Mouse (Mus musculus) erythroblast, embryonic 14.5 days (primary cell): Measurements from ENCODE around the gene Pomc.

ENCODE experiments used
- GATA1 ChIP-seq: IDR thresholded peaks from 2 replicates; pipeline ENCODE4 v1.6.1; 2012; ENCODE audit warnings: low read length, inconsistent platforms, mixed read lengths
- TAL1 ChIP-seq: IDR thresholded peaks from 3 replicates; pipeline ENCODE4 v1.6.1; 2012; ENCODE audit warnings: low read length, inconsistent platforms, mixed read lengths

DNA sequence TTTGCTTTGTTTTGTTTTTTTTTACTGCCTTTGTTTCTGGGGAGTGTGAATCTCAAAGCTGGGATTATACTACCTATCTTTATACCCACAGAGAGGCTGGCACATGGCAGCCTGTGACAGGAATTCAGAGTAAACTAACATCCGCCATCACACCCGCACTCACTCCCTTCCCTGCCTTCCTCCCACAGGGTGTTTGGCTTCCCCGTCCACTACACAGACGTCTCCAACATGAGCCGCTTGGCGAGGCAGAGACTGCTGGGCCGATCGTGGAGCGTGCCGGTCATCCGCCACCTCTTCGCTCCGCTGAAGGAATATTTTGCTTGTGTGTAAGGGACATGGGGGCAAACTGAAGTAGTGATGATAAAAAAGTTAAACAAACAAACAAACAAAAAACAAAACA, 47.3 kb upstream of the Pomc start:
- TF ChIP-seq TAL1 (no peak), GATA1 (no peak)
